Mouse (Mus musculus): ENCODE data around the gene Slc12a3.

DNA sequence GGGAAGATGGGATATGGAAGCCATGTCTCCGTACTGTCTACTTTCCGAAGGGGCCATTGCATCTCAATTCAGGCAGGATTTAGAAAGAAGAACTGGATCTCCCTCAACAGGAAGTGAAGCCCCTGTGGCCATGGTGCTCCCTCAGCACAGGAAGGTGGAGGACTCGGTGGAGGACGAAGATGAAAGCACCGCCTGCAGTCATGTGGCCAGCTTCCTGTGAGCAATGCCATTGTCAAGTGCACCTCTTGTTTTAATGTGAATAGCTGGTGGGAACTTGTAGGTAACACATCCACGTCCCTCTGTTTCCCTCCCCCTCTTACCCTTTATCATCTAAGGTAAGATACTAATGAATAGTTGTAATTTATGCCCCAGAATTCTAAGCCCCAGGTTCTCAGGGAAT is 69.6 kb downstream of the Slc12a3 start:
- TF ChIP-seq CTCF (IDR thresholded peaks at IDR 0.05) (no peak), POLR2A (IDR thresholded peaks at IDR 0.05; ENCODE audit: insufficient read depth, low read depth, low read length) (no peak)
